Mouse (Mus musculus) stomach, embryonic 15.5 days (tissue): ENCODE measurements around the gene Fbxl18. TPM values are rescaled to one million over a fixed set of nuclear protein-coding genes. Genes with fewer than 3 reads are reported as not detected.
A peak's percentile ranks its signal among the peaks of the same experiment; 100 is the strongest.

Source experiments
- ATAC-seq: fragments of 200-750 bp; cut with Nextera tagmentation; 2 replicates; pipeline ENCODE4 v1.8.0; 2017; ENCODE audit warnings: low read depth, moderate number of reproducible peaks, moderate TSS enrichment; ENCODE audit not compliant: insufficient read depth, low FRiP score
- H3K27ac ChIP-seq: fragments of 300-500 bp; sonication (generic); 2 replicates; pipeline ENCODE4 v1.5.1; 2015; ENCODE audit warnings: mild to moderate bottlenecking, inconsistent platforms
- H3K27me3 ChIP-seq: fragments of 300-500 bp; sonication (generic); replicated peaks from 2 replicates; pipeline ENCODE4 v1.6.1; 2015; ENCODE audit warnings: inconsistent platforms
- H3K36me3 ChIP-seq: fragments of 300-500 bp; sonication (generic); 2 replicates; pipeline ENCODE4 v1.6.1; 2015; ENCODE audit warnings: inconsistent platforms
- H3K4me1 ChIP-seq: fragments of 300-500 bp; sonication (generic); 2 replicates; pipeline ENCODE4 v1.6.1; 2015; ENCODE audit warnings: inconsistent platforms
- H3K4me2 ChIP-seq: fragments of 300-500 bp; sonication (generic); 2 replicates; pipeline ENCODE4 v1.6.1; 2015; ENCODE audit warnings: mild to moderate bottlenecking, inconsistent platforms
- H3K4me3 ChIP-seq: fragments of 300-500 bp; sonication (generic); replicated peaks from 2 replicates; pipeline ENCODE4 v1.5.1; 2015; ENCODE audit warnings: inconsistent platforms
- H3K9ac ChIP-seq: fragments of 300-500 bp; sonication (generic); 2 replicates; pipeline ENCODE4 v1.6.1; 2015; ENCODE audit warnings: inconsistent platforms
- H3K9me3 ChIP-seq: fragments of 300-500 bp; sonication (generic); 2 replicates; pipeline ENCODE4 v1.6.1; 2016; ENCODE audit warnings: inconsistent platforms
- WGBS: fragments of 180-500 bp; shearing (Covaris S2); methylation state at CpG from one replicate; pipeline ENCODE4 v1.1.7; 2015; 5-methylcytosine and 5-hydroxymethylcytosine counted together
- polyA plus RNA-seq: library from polyadenylated mRNA; unstranded; fragments of >200 nt; fragmentation: Nextera tagmentation; extraction: Ambion mirVana; gene quantifications from 2 replicates; pipeline ENCODE4 v1.2.1, GENCODE M21; 2015

Gene Fbxl18
- 12.3 and 12.6 TPM in 2 replicates for polyA plus RNA-seq

DNA sequence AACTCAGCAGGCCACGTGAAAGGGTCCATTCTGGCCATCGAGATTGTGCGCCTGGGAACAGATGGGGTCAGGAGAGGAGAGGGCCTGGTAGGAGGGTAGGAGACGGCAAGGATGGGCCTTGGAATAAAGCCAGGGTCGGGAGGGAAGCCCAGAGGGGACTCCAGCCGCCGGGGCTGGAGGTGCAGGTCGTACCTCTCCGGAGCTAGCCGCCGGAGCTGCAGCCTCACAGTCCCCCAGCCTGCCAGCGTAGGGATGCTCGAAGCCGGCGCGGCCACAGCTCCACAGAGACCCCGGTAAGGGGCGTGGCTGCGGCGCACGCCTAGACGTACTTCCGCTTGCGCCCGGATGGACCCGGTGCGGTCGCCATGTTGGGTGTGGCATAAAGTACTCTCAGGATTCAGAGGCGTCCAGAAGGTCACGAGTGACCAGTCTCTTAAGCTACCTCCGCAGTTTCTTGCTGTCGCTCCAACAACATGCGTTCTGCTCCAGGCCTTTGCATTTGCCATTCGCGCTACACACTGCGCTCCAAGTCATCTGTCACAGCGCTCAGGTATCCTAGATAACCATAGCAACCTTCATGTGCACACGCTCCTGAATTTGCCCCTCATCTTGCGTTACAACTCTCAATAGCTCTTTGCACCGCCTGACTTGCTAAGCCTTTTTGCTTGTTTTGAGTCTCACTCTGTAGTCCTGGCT is at the start of gene Fbxl18:
Gene Fbxl18, minus strand, starts transcription at position 504 of the 696 bp plus-strand sequence.
- H3K27ac ChIP-seq = peak within 1 kb of the TSS; percentile 38
- WGBS = 0% methylated on average over 30 of the region's 40 CpGs
- peaks cover 8% of the 10 kb centered on the region for H3K4me1 ChIP-seq
- H3K27me3 ChIP-seq = no peaks in the 10 kb centered on the region
- H3K36me3 ChIP-seq = 0 out of 2 replicates have a peak, but pooled peaks cover 6% of the 10 kb centered on the region
- no peaks in the 10 kb centered on the region for H3K9me3 ChIP-seq
- H3K4me2 ChIP-seq = peak within 1 kb of the TSS; percentile 80
- ATAC-seq = peak; percentile 94
- H3K9ac ChIP-seq = peak within 1 kb of the TSS; percentile 49
- peak within 1 kb of the TSS; percentile 74 for H3K4me3 ChIP-seq

DNA sequence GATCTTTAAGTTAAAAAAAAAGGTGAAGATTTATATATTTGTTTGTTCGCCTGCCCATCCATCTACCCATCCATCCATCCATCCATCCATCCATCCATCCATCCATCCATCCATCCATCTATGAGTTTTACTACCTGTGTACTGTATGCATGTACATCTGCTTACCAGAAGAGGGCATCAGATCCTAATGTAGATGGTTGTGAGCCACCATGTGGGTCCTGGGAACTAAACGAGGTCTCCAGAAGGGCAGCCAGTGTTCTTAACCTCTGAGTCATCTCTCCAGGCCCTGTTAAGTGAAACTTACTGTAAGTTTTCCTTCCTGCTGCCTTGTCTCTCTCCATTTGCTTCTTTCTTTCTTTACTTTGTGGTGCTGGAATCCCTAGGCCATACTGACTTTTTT is 45.2 kb upstream of the Fbxl18 start:
- 59% methylated on average over 2 of the region's 2 CpGs for WGBS
- H3K4me3 ChIP-seq = no peak overlapping the region
- no peaks in the 10 kb centered on the region for H3K36me3 ChIP-seq
- H3K9ac ChIP-seq = no peak overlapping the region
- H3K27ac ChIP-seq = no peak overlapping the region
- peaks cover 10% of the 10 kb centered on the region; the same call in 1 of the 2 replicates for H3K4me1 ChIP-seq
- no peaks in the 10 kb centered on the region for H3K27me3 ChIP-seq
- H3K4me2 ChIP-seq = no peak overlapping the region
- H3K9me3 ChIP-seq = no peaks in the 10 kb centered on the region
- ATAC-seq = no peak

DNA sequence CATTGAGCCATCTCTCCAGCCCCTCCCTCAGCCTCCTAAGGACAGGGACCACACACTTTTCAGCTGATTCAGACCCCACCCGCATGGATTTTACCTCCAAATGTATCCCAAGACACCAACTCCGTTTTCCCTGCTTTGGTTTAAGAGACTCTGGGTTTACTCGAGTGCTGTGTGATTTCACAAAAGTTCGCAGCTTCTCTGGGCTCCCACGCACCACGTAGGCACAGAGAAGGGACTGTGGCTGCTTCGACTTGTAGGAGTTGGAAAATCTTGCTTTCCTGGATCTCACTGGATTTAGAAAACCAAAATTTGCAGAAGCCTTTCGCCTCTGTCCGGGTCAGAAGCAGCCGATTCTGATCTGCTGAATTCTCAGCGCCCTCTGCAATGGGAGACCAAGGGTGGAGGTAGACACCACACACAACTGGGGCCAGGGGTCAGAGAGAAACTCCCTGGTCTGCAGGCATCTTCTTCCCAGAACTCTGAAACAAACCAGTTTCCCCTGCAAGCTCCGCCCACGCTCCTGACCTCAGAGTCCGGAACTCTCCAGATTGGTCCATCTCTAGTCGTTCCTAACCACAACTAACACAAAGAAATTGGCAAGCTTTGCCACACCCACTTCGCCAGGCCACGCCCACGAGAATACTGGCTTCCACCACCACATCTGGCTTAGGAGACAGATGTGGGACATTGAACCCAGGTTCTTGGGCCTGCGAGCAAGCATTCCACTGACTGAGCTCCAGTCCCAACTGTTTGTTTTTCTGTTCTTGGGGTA is 42.9 kb upstream of the Fbxl18 start:
- ATAC-seq = no peak

DNA sequence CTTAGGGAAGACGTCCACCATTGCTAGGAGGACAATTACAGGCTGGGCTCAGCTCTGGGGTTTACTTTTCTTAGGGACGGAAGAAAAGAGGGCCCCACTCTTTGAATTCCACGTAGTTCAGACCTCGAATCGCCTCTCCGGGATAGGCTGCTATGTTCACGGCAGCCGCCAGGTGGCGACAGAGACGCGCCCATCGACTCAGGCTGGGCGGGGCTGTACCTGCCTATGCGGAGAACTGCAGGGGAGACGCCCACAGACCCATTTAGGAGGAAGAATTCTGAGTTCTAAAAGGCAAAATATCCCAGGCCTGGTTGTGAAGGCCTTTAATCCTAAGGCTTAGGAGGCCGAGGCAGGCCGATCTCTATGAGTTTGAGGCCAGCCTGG is 41.1 kb upstream of the Fbxl18 start:
- ATAC-seq = peak; percentile 15; the same call in 1 of the 2 replicates
- Histone ChIP-seq H3K27me3 (no peaks in the 10 kb centered on the region), H3K36me3 (no peaks in the 10 kb centered on the region), H3K27ac (peak overlapping the region; percentile 13; the same call in 1 of the 2 replicates), H3K4me3 (0 out of 2 replicates have a peak overlapping the region, but pooled peaks have one; percentile 17), H3K4me2 (peak overlapping the region; percentile 45), H3K4me1 (peaks cover 14% of the 10 kb centered on the region; the same call in 1 of the 2 replicates), H3K9ac (no peak overlapping the region), H3K9me3 (no peaks in the 10 kb centered on the region)
- WGBS = 3% methylated on average over 17 of the region's 17 CpGs

More for the DNA sequence above, 42.9 kb upstream of the Fbxl18 start:
- WGBS = 31% methylated on average over 19 of the region's 19 CpGs
- Histone ChIP-seq H3K36me3 (no peaks in the 10 kb centered on the region), H3K9me3 (no peaks in the 10 kb centered on the region), H3K9ac (no peak overlapping the region), H3K27me3 (no peaks in the 10 kb centered on the region), H3K4me3 (no peak overlapping the region), H3K4me1 (peaks cover 10% of the 10 kb centered on the region; the same call in 1 of the 2 replicates), H3K4me2 (peak overlapping the region; percentile 12; the same call in 1 of the 2 replicates), H3K27ac (no peak overlapping the region)

DNA sequence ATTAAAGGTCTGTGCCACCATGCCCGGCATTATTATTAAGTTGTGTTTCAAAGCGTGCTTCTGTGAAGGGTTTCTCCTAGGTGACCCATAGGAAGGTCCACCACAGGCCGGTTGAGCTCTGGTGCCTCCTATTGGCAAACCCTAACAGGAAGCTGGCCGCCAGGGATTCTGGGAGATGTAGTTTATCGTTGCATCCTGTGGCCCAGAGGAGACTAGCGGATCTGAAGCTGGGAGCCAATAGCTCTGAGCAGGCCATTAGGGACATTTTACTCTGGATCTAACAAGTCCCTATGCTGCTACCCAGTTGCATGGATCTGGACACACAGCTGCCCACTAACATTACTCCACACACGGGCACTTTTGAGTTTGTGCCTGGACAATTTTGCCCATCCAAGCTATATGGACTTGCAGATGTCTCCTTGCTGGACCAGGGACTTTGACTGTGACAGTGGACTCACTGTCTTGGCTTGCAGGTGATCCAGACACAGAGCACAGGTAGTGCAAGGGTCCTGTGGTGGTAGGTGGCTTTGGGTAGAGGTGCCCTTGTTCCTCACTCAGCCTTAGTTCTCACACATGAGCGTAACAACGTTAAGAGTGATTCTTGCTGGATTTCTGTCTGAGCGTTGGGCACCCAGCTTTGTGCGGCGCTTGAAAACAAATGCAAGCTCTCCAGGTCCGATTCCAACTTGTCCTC is 40.6 kb upstream of the Fbxl18 start:
- H3K27me3 ChIP-seq = no peaks in the 10 kb centered on the region
- WGBS = 20% methylated on average over 13 of the region's 13 CpGs
- peaks cover 17% of the 10 kb centered on the region; the same call in 1 of the 2 replicates for H3K4me1 ChIP-seq
- peak; percentile 43; the same call in 1 of the 2 replicates for ATAC-seq
- no peaks in the 10 kb centered on the region for H3K9me3 ChIP-seq
- H3K36me3 ChIP-seq = no peaks in the 10 kb centered on the region
- H3K4me2 ChIP-seq = peak overlapping the region; percentile 45
- peak overlapping the region; percentile 13; the same call in 1 of the 2 replicates for H3K27ac ChIP-seq
- H3K9ac ChIP-seq = no peak overlapping the region
- H3K4me3 ChIP-seq = 0 out of 2 replicates have a peak overlapping the region, but pooled peaks have one; percentile 17

DNA sequence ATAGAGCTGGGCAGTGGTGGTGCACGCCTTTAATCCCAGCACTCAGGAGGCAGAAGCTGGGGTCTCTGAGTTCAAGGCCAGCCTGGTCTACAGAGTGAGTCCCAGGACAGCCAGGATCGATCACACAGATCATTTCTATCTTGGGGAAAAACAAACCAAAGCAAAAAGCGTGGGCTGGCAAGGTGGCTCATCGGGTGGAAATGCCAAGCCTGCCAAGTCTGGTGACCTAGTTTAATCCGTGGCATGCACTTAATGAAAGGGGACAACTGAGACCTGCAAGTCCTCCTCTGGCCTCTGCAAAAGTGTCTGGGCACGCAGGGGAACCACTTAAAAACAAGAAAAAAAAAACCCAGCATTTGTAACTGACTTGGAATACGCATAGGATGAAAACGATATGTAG is 37.5 kb upstream of the Fbxl18 start:
- Histone ChIP-seq H3K27me3 (no peaks in the 10 kb centered on the region), H3K4me1 (peaks cover 17% of the 10 kb centered on the region), H3K36me3 (no peaks in the 10 kb centered on the region), H3K27ac (no peak overlapping the region), H3K4me3 (no peak overlapping the region), H3K9ac (no peak overlapping the region), H3K4me2 (no peak overlapping the region), H3K9me3 (no peaks in the 10 kb centered on the region)
- 73% methylated on average over 8 of the region's 8 CpGs for WGBS
- no peak for ATAC-seq

DNA sequence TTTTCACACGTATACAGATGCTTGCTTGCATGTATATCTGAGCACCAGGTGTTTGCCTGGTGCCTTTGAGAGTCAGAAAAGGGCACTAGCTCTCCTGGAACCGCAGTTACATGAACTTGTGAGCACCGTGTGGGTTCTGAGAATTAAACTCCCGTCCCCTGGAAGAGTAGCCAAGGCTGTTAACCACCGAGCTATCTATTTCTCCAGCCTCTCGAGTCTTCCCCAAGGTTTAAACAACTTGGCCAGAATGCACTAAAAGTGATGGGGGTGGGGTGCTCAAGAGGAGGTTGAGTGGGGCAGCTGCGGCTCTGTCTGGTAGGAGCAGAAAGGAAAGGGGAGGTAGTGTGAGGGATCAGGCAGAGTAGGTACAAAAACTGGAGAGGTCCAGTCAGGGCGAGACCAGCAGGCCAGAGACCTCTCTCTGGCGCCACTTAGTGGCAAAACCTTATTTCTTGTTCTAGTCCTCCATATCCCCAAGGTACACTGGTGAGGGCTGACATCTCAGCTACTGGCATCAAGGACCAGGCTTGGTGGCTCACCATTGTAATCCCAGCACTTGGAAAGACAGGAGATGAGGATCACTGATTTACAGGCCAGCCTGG is 37.0 kb upstream of the Fbxl18 start:
- no peaks in the 10 kb centered on the region for H3K27me3 ChIP-seq
- H3K27ac ChIP-seq = peak overlapping the region; percentile 52
- 0 out of 2 replicates have a peak overlapping the region, but pooled peaks have one; percentile 14 for H3K4me2 ChIP-seq
- H3K36me3 ChIP-seq = no peaks in the 10 kb centered on the region
- H3K4me3 ChIP-seq = no peak overlapping the region
- no peak overlapping the region for H3K9ac ChIP-seq
- no peaks in the 10 kb centered on the region for H3K9me3 ChIP-seq
- peaks cover 22% of the 10 kb centered on the region for H3K4me1 ChIP-seq
- 20% methylated on average over 9 of the region's 9 CpGs for WGBS
- peak; percentile 33; the same call in 1 of the 2 replicates for ATAC-seq

DNA sequence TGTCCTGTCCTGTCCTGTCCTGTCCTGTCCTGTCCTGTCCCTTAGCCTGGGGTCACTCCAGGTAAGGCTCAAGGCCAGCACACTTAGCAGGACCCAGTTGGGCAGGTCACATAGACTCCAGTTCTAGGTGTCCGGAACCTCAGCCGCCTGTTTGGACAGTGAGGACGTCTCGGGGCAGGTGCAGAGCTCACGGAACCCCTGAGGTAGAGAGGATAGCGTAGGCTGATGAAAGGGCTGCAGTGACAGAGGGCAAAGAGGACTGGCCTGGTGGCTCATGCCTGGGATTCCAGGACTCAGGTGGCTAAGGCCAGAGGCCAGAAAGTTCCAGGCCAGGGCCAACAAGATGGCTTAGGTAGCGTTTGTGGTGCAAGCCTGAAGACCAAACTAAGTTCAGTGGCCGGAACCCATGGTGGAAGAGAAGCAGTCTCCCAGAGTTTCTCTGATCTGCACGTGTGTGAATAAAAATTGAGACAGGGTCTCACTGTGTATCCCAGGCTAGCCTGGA is 36.1 kb upstream of the Fbxl18 start:
- 87% methylated on average over 9 of the region's 9 CpGs for WGBS
- no peak overlapping the region for H3K9ac ChIP-seq
- no peak for ATAC-seq
- 0 out of 2 replicates have a peak overlapping the region, but pooled peaks have one; percentile 14 for H3K4me2 ChIP-seq
- no peaks in the 10 kb centered on the region for H3K9me3 ChIP-seq
- H3K4me1 ChIP-seq = peaks cover 31% of the 10 kb centered on the region
- no peak overlapping the region for H3K4me3 ChIP-seq
- no peaks in the 10 kb centered on the region for H3K27me3 ChIP-seq
- H3K36me3 ChIP-seq = no peaks in the 10 kb centered on the region
- 0 out of 2 replicates have a peak overlapping the region, but pooled peaks have one; percentile 52 for H3K27ac ChIP-seq

DNA sequence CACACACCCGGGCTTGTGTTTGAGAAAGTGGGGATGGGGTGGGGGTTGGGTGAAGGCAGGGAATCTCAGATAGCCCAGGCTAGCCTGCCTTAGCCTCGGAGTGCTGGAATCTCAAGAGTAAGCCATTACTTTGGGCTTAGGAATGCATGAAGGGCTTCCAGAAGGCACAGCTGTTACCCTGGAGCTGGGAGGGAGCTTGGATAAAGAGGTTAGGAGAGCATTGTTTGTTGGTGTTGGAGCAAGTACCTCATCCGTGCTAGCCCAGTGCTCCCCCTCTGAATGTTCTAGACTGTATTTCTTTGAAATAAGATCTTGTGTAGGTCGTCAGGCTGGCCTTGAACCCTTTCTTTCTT is 34.2 kb upstream of the Fbxl18 start:
- Histone ChIP-seq H3K36me3 (no peaks in the 10 kb centered on the region), H3K9me3 (no peaks in the 10 kb centered on the region), H3K4me1 (peaks cover 37% of the 10 kb centered on the region), H3K4me3 (peak overlapping the region; percentile 51), H3K27ac (peak overlapping the region; percentile 93), H3K27me3 (no peaks in the 10 kb centered on the region), H3K9ac (peak overlapping the region; percentile 53), H3K4me2 (peak overlapping the region; percentile 77)
- ATAC-seq = no peak
- 13% methylated on average over 4 of the region's 4 CpGs for WGBS

DNA sequence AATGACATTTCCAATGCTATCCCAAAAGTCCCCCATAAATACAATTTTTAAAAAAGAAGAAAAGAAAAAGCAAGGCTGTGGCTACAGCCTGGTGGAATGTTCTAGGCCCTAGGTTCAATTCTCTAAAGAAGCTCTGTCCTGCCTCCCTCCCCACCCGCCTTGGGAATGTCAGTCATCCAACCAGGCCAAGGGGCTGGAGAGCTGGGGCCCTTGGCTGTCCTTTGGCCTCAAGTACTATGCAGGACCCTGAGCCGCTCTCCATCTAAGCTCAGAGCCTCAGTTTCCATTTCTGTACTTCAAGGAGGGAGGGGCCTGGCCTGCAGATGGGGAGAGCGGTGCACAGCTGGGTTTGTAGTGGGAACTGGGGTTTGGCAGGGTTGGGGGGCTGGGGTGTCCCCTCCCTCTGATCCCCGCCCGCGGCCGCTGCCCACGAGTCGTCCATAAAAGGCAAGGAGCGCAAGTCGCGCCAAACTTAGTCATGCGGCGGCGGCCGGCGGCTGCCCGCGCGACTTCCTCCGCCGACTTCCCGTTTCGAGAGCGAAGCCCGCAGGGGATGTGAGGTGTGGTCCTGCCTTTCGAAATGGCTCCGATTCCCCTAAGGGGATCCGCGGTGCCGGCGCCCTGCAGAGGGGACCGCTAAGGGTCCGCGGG is 33.7 kb upstream of the Fbxl18 start:
- 6% methylated on average over 35 of the region's 35 CpGs for WGBS
- peak overlapping the region; percentile 51 for H3K4me3 ChIP-seq
- peak; percentile 12; the same call in 1 of the 2 replicates for ATAC-seq
- peak overlapping the region; percentile 53 for H3K9ac ChIP-seq
- H3K27ac ChIP-seq = peak overlapping the region; percentile 93
- peaks cover 37% of the 10 kb centered on the region for H3K4me1 ChIP-seq
- H3K36me3 ChIP-seq = no peaks in the 10 kb centered on the region
- H3K9me3 ChIP-seq = no peaks in the 10 kb centered on the region
- peak overlapping the region; percentile 77 for H3K4me2 ChIP-seq
- no peaks in the 10 kb centered on the region for H3K27me3 ChIP-seq
